Mouse (Mus musculus) bone marrow, adult 2 months (tissue): ENCODE data around the gene Catsper2. TPM values are rescaled to one million over a fixed set of nuclear protein-coding genes. Genes with fewer than 3 reads are reported as not detected.

Experiments
- H3K27ac ChIP-seq: fragments of 200-500 bp; 2 replicates; pipeline ENCODE4 v1.5.1; 2012; ENCODE audit warnings: low read depth, mild to moderate bottlenecking, control low read depth, inconsistent platforms, low read length; ENCODE audit not compliant: control insufficient read depth, poor library complexity, insufficient read depth
- H3K4me1 ChIP-seq: fragments of 200-500 bp; 2 replicates; pipeline ENCODE4 v1.6.1; 2011; ENCODE audit warnings: low read length; ENCODE audit not compliant: control insufficient read depth, insufficient read depth
- H3K4me3 ChIP-seq: fragments of 200-500 bp; replicated peaks from 2 replicates; pipeline ENCODE3; 2011; ENCODE audit warnings: mild to moderate bottlenecking, low read depth, low read length, control low read depth; ENCODE audit not compliant: control insufficient read depth
- CTCF ChIP-seq: fragments of 200-500 bp; IDR thresholded peaks from 2 replicates; pipeline ENCODE4 v1.5.1; 2011; ENCODE audit warnings: low read length, control low read depth; ENCODE audit not compliant: control insufficient read depth, insufficient read depth
- POLR2A ChIP-seq: fragments of 200-500 bp; IDR thresholded peaks from 2 replicates; pipeline ENCODE4 v1.6.1; 2011; ENCODE audit warnings: low read depth, mild to moderate bottlenecking, control low read depth, low read length, borderline replicate concordance; ENCODE audit not compliant: control insufficient read depth
- WGBS: fragments of 180-500 bp; shearing (Covaris S2); methylation state at CpG from one replicate; pipeline ENCODE4 v1.1.7; 2018; 5-methylcytosine and 5-hydroxymethylcytosine counted together
- polyA plus RNA-seq: library from polyadenylated mRNA; stranded (reverse); fragments of >200 nt; gene quantifications from 2 replicates; pipeline ENCODE4 v1.2.4, GENCODE M21; 2011; ENCODE audit warnings: low replicate concordance; ENCODE audit not compliant: missing spikeins, insufficient read depth, insufficient read length

The Catsper2 gene
- polyA plus RNA-seq: 0.70 and 0.87 TPM in 2 replicates

DNA sequence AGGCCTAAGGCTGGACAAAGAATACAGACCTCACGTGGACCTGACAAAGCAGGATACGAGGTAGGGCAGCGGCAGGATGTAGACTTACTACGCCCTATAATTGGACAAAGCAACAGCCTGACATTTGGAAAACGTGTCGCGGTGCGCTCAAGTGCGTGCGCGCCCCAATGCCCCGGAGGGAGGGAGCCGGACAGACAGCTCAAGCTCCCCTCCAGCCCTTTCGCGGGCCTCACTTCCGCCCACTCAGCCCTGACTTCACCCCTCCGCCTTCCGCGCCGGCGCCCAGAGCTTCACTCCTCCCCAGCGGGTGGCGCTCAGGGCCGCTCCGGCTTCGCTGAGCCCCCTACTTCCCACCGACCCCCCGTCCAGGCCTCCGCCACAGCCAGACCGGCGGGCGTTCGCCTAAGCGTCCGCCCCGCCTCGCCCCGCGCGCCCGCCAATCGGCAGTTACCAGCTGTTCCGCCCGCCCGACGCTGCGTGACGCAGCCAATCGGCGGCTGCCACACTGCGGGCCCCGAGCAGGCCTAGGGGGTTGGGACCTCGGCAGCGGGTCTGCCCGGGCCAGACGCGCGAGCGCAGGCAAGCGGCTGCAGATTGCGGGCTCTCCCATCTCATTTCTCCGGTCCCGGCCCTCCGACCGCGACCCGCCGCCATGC, at the start of gene Catsper2, which contains the start of gene Pdia3:
Catsper2 (minus strand) TSS at position 406 of the 656 bp plus-strand sequence.
Pdia3 (plus strand) TSS at position 389 of the 656 bp plus-strand sequence.
- peak within 1 kb of the TSS; percentile 96 for H3K27ac ChIP-seq
- TF ChIP-seq POLR2A (peak; percentile 91), CTCF (no peak)
- H3K4me1 ChIP-seq: no peaks in the 10 kb centered on the region
- WGBS: under 1% methylated on average over 68 of the region's 68 CpGs
- H3K4me3 ChIP-seq: peak within 1 kb of the TSS; percentile 97

DNA sequence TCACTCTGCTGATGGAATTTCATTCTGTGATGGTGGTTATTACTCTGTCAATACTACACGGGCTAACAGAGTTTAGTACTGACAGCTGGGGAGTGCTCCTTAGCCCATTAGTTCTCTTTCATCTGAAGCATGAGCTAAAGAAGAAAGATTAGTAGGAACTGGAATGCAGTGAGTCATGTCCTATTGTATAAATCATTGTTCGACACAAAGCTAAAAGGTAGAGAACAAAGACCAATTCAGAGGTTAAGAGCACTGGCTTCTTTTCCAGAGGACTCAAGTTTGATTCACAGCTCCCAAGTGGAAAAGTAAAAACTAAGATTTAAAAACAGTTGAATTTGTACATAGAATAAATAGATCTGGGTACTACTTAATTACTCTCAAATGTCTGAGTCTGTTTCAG, 46.5 kb upstream of the Catsper2 start:
- H3K4me3 ChIP-seq: no peak overlapping the region
- TF ChIP-seq POLR2A (no peak), CTCF (no peak)
- H3K4me1 ChIP-seq: no peaks in the 10 kb centered on the region; the same call in 1 of the 2 replicates
- H3K27ac ChIP-seq: no peak overlapping the region
- 80% methylated on average over 2 of the region's 2 CpGs for WGBS

DNA sequence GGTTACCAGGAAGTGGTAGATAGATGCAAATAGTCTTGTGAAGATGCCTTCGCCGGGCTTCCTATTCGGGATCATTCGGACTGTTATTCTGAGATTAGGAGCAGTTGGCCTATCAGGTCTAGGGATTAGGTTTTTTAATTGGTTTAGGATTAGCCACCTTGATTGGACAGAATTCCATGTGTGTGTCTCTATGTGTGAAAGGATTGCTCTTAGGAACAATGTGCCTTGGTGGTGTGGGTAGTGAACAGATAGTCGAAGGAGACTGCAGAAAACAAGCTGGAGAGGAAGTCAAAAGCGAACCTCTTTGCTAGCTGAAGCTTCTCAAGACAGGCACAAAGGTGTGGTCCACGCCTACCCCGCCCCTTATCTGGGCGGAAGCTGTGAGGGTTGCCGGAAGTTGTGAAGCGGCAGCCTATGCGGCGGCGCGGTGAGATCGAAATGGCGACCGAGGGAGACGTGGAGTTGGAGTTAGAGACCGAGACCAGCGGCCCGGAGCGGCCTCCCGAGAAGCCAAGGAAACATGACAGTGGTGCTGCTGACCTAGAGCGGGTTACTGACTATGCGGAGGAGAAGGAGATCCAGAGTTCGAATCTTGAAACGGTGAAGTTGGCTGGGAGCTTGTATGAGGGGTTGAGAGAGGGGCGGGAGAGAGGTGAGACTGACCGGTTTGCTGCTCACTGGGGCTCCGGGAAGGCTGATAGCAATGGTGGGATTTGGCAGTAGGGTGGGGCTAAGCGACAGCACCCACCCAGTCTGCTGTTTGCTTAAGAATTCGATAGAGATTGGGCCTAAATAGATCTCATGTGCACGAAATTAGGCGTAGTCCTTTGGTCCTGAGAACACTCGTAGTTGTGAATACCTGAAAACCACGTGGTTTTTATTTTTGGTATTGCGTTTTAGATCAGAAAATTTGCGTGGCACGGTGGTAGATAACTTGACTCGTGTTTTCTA, 43.4 kb upstream of the Catsper2 start, which contains the start of gene Serinc4:
Serinc4 (minus strand) TSS at position 90 of the 951 bp plus-strand sequence.
- Histone ChIP-seq H3K4me3 (peak within 1 kb of the TSS; percentile 97), H3K4me1 (no peaks in the 10 kb centered on the region; the same call in 1 of the 2 replicates), H3K27ac (peak within 1 kb of the TSS; percentile 88)
- WGBS: 3% methylated on average over 41 of the region's 41 CpGs
- TF ChIP-seq CTCF (no peak), POLR2A (peak; percentile 86; the same call in 1 of the 2 replicates)

DNA sequence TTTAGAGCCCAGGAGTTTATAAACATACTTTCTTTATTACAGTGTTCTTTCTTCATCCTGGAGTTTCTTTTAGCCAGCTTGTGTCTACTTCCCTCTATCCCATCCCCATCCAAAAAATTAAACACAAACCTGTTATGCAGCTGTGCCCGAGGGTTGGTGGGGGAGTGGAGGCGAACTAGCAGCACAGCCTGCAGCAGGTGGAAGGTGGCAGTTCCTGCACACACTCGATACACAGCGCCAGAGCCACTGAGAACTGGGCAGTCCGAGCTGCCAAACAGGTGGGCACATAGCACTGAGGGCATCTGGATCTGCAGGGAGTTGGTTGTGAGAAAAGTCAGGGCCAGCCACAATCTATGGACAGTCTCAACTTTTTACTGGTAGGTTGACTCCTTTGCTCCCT, 41.9 kb upstream of the Catsper2 start:
- Histone ChIP-seq H3K4me3 (no peak overlapping the region), H3K4me1 (no peaks in the 10 kb centered on the region; the same call in 1 of the 2 replicates), H3K27ac (no peak overlapping the region)
- no peak for TF ChIP-seq CTCF
- TF ChIP-seq POLR2A: peak; percentile 21; the same call in 1 of the 2 replicates
- 85% methylated on average over 5 of the region's 5 CpGs for WGBS

DNA sequence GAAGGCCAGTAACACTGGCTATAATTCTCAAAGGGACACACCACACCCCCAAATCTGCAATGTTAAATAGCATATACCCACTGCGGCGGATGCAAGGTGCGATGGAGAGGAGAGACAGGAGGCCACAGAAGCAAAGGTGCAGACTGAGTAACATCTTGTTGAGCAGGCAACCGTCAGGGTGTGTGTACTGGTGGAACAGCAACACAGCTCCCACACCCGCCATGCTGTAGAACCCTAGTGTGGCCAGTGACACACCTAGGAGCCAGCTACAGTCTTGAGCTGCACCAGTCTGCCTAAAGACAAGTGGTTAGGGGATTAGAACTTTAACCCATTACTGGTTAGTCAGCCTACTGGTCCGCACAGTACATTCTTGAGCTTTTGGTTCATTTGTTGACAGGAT, 40.3 kb upstream of the Catsper2 start:
- Histone ChIP-seq H3K4me1 (no peaks in the 10 kb centered on the region; the same call in 1 of the 2 replicates), H3K27ac (no peak overlapping the region), H3K4me3 (no peak overlapping the region)
- WGBS: 95% methylated on average over 6 of the region's 6 CpGs
- TF ChIP-seq CTCF (no peak), POLR2A (no peak)

DNA sequence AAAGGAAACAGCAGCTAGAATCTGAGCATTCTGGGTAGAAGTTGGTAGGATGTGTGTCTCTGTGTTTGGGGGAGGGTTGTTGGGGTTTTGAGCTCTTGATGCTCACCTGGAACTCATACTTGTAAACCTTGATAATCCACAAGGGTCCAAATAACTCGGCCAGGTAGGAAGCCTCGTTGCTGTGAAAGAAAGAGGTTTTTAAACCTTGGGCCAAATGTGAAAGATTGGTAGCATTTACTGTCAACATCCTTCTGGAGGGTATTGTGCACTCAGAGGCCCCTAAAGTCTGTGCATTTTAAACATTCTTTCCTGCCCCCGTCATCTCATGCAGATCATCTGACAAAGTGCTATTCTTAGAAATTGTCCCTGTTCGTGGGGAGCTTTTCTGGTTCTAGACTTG, 39.4 kb upstream of the Catsper2 start, which contains the start of gene Hypk:
Hypk (plus strand) TSS at position 301 of the 400 bp plus-strand sequence.
- TF ChIP-seq CTCF (no peak), POLR2A (no peak)

DNA sequence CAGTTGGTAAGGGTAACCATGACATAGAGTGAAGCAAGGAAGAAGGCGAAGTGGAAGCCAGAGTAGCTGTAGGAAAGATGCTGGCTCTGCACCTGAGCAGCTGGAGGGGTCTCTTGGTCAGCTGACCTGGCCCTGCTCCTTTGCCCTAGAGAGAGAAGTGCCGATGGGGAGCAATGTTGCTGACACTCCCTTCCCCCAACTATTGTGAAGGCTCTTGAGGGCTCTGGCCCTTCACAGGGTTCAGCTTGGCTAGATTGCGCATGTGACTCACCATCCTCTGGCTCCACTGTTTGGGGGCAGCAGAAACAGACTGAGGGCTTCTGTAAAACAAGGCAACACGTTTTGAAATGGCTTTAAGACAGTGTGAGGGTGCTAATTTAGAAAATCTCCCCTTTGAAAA, 38.8 kb upstream of the Catsper2 start:
- TF ChIP-seq CTCF: no peak
- no peak for TF ChIP-seq POLR2A
- Histone ChIP-seq H3K4me1 (no peaks in the 10 kb centered on the region; the same call in 1 of the 2 replicates), H3K4me3 (no peak overlapping the region), H3K27ac (no peak overlapping the region)
- WGBS: 76% methylated on average over 4 of the region's 4 CpGs

More for the DNA sequence above, 39.4 kb upstream of the Catsper2 start, which contains the start of gene Hypk:
- H3K4me1 ChIP-seq: no peaks in the 10 kb centered on the region; the same call in 1 of the 2 replicates
- 68% methylated on average over 4 of the region's 4 CpGs for whole genome bisulfite sequencing
- no peak within 1 kb of the TSS for H3K27ac ChIP-seq
- H3K4me3 ChIP-seq: no peak within 1 kb of the TSS
